Mouse (Mus musculus) mature B cell (primary cell): ENCODE measurements around the gene Ywhag.

Experiments used
- in situ Hi-C: fragments of 300-500 bp; cut with MboI; formaldehyde crosslinking; loops from 2 replicates; pipeline ENCODE4 v1.14.3; 2019

Gene Ywhag

DNA sequence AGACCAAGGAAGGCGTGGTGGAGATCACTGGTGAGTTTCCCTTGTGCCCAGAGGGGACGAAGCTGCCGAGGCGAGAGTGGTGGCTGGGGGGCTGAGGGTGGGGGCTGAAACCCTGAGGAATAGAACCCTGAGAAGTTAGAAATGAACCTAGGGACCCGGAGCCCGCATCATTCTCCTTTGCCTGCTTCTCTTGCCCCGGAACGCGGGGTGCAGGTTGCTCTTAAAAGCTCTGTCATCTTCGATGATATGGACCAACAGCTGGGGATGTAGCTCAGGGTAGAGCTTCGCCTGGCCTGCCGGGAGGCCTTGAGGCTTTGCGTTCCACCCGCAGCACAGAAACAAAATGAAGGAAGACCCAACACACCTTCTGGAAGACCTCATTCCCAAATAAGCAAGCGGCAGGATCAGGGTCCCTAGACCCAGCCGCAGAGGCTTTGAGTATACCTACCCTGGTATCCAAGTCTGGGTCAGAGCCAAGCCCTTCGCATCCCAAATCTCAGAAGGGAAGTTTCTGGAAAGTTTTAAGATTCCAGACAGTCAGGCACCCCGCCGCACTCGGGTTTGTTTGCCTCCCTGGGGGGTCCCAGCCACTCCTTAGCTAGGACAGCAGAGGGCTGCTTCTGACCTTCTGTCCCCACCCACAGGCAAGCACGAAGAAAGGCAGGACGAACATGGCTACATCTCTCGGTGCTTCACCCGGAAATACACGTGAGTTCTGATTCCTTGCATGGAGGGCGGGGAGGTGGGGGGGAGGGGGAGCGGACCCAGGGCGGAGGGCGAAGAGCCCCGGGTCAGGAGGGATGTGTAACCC lies 45.8 kb downstream of the Ywhag start:
- in situ Hi-C loops = no loop called here

DNA sequence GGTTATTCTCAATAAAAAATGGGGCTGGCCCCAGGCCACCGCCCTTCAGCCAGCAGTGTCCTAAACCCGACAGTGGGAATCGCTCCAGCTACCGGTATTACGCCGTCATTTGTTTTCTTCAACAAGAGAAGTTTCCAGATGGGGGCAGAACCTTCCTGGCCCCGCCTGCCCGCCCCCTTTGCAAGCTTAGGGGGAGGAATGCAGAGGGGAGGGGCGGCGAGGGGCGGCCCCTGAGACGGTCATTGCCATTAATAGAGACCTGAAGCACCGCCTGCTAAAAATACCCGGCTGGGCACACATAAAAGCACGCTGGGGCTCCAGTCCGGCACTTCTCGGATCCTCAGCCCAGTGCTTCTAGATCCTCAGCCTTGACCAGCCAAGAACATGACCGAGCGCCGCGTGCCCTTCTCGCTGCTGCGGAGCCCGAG lies 46.7 kb downstream of the Ywhag start, which contains the start of gene Hspb1:
TSS of gene Hspb1 (plus strand) at position 245 of the 428 bp plus-strand sequence.
- in situ Hi-C loops = no loop called here

GRCm38 (mm10) chr5:135884641-135885040 lies 49.8 kb downstream of the Ywhag start:
- in situ Hi-C loops = no loop called here

DNA sequence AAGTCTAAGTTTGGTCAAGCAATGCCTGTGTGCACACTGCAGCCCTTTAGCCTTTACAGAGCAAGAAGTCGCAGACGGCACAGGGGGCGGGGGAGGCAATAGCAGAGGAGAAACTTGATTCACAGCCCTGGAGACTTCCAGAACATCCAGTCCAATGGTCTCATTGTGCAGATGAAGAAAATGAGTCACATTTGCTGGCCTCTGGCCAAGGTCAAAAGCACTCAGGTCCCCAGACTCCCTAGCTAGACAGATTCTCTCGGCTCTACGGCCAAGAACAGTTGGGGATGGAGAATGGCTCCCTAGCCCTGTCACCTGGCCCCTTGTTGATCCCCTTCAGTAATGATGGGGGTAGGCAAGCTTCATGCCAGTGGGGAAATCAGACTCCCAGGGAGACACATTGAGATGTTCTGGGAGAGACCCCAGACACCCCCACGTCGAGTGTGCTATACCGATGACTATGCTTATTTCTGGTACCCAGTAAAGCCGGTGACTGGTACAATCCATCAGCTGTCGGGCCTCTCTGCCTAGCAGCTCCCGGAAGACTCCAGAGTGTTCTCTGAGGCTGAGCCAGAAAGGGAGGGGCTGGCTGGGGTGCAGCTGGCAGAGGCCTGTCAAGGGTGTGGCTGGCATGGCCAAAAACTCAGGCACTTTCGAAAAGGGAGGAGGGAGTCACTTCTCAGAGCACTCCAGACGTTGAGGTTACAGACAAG lies 54.8 kb downstream of the Ywhag start:
- in situ Hi-C loops = no loop called here

GRCm38 (mm10) chr5:135877831-135878231 lies 56.6 kb downstream of the Ywhag start:
- in situ Hi-C loops = no loop called here

DNA sequence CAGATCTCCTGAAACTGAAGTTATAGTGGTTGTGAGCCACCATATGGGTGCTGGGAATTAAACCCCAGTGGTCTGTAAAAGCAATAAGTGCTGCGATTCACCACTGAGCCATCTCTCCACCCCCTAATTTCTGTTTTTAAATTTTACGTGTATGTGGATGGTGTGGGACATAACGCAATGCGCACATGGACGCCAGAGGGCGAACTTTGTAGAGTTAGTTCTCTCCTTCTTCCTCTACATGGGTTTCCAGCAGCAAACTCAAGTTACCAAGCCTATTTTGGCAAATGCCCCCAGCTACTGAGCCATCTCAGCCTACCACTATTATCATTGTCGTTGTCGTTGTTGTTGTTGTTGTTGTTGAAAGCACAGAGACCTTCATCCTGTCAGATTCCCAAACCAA lies 57.2 kb downstream of the Ywhag start:
- in situ Hi-C loops = no loop called here

DNA sequence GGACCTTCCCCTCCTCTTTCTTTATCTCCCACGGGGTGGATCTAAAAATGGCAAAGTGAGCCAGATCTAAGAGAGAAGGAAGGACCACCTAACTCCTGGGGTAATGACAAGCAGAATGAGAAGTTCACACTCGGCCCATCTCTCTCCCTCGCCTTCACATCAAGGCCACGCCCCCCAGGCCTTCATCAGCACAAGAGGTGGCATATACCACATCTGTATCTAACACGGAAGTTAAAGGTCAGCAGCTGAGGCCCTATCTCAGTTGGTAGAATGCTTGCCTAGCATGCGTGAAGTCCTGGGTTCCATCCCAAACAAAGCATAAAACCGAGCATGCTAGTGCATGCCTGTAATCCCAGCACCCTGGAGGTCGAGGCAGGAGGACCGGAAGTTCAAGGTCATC lies 60.7 kb downstream of the Ywhag start:
- in situ Hi-C loops = no loop called here

GRCm38 (mm10) chr5:135872996-135873395 lies 61.4 kb downstream of the Ywhag start:
- in situ Hi-C loops = no loop called here

DNA sequence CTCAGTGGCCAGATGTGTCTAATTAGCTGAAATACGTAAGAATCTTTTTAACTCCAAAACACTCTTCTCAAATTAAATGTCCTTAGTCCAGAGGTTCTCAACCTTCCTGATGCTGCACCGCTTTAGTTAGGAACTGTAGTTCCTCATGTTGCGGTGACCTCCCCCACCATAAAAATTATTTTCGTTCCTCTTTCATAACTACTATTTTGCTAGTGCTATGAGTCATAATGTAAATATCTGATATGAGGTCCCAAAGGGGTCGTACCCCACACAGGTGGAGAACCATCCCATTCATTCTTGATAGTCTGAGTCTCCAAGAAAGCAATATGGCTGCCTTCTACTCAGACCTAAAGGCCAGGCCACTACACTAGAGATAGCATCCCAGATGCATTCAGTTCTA lies 63.9 kb downstream of the Ywhag start:
- in situ Hi-C loops = no loop called here

- in situ Hi-C loops = no loop called here
Measured at GRCm38 (mm10) chr5:135869661-135870423, 64.6 kb downstream of the Ywhag start.

DNA sequence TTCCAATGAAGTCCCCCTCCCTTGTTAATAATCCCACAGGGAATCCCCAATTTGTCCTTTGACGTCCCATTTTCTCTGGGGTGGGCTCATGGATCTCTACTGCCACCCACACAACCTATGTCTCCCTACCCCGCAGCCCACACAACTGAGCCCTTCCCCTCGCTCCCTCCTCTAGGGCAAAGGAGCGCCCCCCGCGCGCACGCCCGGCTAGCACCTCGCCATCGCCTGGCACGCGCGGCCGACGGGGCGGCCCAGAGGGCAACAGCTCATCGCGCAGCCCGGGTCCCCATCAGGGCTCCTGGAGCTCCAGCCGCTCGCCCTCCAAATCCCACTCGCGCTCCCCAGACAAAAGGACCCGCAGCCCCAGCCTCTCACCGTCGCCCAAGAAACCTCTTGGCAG lies 65.8 kb downstream of the Ywhag start:
- in situ Hi-C loops = no loop called here

DNA sequence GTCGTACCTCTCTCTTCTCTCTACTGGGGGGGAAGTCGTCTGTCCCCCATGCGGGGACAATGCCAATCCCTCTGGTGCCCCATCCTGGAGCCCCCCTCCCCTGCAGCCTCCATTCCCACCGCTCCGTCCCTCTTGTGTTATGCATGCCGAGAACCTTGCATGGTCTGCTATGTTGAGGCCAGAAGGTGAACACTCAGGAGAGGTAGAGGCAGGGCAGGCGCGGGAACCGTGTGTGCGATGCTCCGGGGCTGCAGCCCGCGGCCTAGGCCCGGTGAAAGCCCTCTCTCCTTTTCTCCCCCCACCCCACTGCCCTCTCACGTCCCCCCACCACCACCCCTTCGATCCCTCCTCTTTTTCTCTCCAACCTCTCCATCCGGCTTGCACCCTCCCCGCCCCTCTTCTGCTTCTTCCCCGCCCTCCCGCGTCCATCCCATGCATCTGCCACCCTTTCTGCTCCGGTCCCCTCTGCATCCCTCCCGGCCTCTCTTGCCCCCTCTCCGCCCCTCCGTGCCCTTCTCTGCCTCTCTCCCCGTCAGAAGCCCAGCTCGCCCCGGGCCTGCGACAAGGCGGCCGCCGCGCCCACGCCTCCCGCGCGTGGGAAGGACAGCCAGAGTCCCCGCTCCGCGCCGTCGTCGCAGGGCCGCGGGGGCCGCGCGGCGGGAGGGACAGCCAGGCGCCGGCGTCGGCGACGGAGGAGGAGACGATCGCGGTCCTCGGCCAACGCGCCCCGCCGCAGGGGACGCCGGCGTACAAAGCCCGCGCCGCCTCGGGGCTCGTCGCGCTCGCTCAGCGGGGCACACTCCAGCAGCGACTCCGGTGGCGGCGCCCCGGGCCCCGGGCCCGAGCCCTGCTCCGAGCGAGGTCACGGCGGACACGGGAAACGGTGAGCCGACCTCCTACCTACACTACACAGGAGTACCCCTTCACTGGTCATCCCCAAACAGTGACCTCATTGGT lies 66.5 kb downstream of the Ywhag start:
- in situ Hi-C loops = no loop called here

DNA sequence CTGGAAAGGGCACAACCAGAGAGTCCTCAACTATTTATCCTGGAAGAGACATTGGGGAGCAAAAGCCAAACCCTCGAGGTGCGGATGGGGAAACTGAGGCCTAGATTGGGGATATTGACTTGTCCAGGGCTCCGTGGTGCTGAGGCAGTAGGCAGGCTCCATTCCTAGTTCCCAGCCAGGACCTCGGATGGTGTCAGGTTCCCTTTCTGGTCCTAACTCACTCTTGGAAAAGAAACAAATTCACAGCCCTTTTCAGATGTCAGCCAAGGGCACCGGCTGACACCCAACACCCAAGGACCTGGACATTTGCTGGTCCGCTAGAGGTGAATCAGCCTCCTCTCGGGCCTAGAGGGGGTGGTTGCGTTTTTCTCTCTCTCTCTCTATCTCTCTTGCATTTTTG lies 67.8 kb downstream of the Ywhag start:
- in situ Hi-C loops = no loop called here
